Mouse (Mus musculus): Measurements from ENCODE around the gene Rnd3.
A peak's percentile ranks its signal among the peaks of the same experiment; 100 is the strongest.

Rnd3 gene

GRCm38 (mm10) chr2:51148975-51149374, at the start of gene Rnd3:
Gene Rnd3 (minus strand): TSS chr2:51149111.
- peak; percentile 89 for DNase-seq (ENCODE audit: extremely low read depth, insufficient read length, low spot score)

DNA sequence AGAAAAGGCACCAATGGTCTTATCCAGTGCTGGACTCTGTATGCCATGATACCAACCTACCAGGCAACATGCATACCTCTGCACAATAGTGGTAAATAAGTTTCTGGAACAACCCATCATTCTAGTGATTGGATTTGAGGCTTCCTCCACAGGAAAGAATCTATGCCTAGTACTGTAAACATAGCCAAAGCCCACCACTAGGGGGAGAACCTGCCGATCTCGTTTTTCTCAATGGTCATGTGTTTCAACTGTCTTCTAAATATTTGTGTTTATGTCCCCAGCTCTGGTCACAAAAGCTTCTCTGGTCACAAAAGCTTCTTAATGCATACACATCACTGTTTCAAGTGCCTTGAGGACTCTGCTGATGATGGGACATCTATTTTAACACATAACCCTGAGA, 43.4 kb upstream of the Rnd3 start:
- no peak for DNase-seq (ENCODE audit: extremely low read depth, insufficient read length, low spot score)

- no peak for DNase-seq (ENCODE audit: extremely low read depth, insufficient read length, low spot score)
Observed at GRCm38 (mm10) chr2:51185762-51186161, 36.9 kb upstream of the Rnd3 start.

DNA sequence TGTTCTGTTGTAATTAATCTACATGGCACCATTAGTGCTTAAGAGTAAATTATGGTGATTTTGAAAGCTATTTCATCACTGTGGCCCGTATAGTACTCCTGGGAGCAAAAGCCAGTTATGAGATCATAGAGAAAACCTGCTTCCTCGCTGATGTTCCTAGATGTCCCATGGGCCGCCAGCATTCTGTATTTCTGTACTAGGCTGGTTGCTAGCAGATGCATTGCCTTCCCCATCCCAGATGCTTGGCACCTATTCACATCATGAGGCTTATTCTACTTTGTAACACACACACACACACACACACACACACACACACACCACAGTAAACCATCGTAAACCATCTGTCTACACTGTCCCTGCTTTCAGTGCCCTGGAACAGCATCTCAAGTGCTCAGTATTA, 34.1 kb upstream of the Rnd3 start:
- DNase-seq (ENCODE audit: extremely low read depth, insufficient read length, low spot score): no peak

DNA sequence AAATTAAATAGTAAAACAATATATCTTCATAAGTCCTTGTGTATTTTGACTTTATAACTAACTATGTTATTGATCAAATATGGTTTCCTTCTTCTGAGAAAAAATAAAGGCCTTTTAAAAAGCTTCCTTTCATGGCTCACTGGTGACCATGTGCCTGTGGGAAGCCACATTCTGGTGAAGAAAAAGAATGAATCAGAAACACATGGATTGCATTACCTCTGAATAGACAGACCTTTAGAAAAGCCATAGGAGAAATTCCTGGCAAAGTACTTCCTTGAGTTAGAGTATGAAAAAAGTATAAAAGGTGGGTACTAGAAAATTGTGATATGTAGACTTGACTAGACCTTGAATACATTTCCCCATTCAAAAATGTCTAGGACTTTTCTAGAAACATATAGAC, 32.5 kb upstream of the Rnd3 start:
- no peak for DNase-seq (ENCODE audit: extremely low read depth, insufficient read length, low spot score)

- no peak for DNase-seq (ENCODE audit: extremely low read depth, insufficient read length, low spot score)
Observed at GRCm38 (mm10) chr2:51179096-51179495, 30.2 kb upstream of the Rnd3 start.

GRCm38 (mm10) chr2:51177615-51178014, 28.7 kb upstream of the Rnd3 start:
- no peak for DNase-seq (ENCODE audit: extremely low read depth, insufficient read length, low spot score)

DNA sequence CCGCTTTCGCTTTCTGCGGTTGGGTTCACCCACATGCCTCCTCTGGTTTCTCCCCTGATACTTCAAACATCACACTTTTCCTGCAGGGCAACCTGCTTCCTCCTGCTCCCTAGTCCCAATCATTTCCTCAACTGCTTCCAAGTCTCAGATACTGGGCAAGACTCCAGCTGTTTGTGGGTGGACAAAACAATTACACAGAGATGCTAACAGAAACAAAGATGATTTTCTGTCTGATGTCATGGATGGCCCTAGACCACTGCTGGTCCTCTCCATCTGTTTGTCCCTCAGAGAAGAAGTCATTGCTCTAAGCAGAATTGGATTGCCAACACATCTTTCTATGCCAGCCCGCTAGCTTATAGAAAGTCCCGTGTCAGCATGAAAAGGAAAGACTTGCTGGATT, 26.4 kb upstream of the Rnd3 start:
- DNase-seq (ENCODE audit: extremely low read depth, insufficient read length, low spot score): no peak

DNA sequence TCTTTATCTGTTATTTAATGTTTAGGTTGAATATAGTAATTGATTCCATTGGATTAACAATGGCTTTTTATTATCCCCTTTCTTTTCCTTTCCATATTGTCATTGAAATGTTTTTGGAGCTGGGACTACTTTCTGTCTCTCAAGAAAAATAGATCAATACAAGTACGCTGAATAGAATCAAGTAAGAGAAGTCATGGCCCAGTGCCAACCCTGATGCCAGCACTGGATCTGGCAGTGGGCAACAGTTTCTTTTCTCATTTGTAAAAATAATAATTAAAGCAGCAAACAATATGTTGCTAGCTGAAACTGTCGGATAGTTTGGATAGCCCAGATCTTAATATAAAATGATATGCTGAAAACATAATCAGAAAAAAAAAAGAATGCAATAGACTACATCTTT, 12.2 kb upstream of the Rnd3 start:
- DNase-seq (ENCODE audit: extremely low read depth, insufficient read length, low spot score): no peak

DNA sequence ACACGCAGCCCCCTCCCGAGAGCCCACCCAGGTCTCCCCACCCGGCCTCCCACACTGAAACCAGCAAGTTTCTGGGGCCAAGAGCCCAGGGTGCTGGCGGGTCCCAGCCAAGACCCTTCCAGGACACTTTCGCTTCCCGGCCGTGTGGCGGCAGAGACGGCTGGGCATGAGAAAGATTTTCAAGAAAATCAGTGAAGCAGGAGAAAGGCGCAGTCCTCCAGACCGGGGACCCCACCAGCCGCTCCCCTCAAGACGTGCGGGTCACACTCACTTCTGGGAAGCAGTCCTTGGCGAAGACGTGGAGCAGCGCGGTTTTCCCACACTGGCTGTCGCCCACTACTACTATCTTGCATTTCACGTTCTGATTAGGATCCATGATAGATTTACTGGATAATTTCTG, 457 bp downstream of the Rnd3 start:
- DNase-seq (ENCODE audit: extremely low read depth, insufficient read length, low spot score): peak; percentile 62

DNA sequence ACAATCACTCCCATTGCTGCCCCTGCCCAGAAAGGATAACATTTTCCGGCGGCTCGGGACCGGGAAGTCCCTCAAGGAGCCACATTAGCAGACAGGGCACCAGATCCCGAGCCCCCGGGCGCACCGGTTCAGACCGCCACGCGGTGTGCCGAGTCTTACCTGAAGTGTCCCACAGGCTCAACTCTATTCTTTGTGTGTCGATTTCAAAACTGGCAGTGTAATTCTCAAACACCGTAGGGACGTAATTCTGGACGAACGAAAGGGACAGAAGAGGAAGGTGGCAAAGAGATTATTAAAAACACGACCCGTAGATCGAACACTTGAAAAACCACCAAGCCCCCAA, 875 bp downstream of the Rnd3 start:
- no peak for DNase-seq (ENCODE audit: extremely low read depth, insufficient read length, low spot score)

GRCm38 (mm10) chr2:51147318-51148064, 1.4 kb downstream of the Rnd3 start:
- DNase-seq (ENCODE audit: extremely low read depth, insufficient read length, low spot score): peak; percentile 93

DNA sequence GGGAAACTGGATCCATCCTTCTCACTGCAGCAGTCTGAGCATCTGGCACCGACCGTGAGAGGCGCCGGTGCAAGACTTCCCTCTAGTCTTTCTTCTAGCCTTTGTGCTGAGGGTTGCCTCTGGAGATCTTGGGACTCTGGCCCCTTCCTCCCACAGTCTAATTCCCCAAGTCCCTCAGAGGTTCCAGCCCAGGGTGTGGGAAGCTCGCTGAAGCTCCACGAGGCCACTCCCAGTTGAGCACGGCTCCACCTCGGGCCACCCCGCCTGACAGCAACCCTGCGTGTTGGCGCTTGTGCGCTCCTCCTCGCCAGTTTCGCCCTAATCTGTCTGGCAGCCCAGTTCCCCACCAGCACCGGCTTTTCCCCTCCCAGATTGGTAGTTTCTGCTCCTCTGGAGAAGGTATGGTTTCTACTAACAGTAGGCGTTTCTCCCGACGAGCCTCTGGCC, 2.0 kb downstream of the Rnd3 start:
- DNase-seq (ENCODE audit: extremely low read depth, insufficient read length, low spot score): peak; percentile 83

GRCm38 (mm10) chr2:51145838-51146470, 3.0 kb downstream of the Rnd3 start:
- peak; percentile 62 for DNase-seq (ENCODE audit: extremely low read depth, insufficient read length, low spot score)

DNA sequence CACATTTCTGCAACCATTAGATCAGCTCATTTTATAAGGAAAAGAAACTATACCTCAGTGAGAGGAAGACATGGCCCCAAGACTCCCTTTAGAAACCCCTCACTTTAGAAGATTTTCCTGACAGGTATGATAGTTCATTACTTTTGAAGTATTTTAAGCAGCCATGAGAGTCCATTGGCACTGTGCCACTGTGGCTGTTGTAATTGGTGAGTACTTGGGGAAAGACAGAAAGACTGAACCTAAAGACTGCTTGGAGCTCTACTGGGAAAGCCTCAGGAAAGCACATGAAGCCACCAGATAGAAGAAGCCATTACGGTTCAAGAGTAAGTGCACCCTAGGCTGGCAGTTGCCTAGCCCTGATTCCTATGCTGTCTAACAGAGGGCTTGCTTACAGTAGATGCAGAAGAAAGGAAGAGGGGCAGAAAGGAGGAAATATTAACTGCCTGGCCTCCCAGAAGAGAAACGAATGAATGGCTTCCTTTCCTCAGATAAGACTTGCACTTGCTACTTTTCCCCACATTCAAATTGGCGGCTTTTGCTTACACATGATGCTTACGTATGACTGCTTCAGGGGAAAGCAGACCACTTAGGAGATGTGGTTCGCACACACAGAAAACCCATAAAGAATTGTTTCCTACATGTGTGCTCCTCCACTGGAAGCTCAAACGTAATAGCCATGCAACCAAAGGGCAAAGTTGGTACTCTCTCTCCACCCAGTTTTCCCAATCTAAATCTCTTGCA, 4.4 kb downstream of the Rnd3 start:
- DNase-seq (ENCODE audit: extremely low read depth, insufficient read length, low spot score): no peak

DNA sequence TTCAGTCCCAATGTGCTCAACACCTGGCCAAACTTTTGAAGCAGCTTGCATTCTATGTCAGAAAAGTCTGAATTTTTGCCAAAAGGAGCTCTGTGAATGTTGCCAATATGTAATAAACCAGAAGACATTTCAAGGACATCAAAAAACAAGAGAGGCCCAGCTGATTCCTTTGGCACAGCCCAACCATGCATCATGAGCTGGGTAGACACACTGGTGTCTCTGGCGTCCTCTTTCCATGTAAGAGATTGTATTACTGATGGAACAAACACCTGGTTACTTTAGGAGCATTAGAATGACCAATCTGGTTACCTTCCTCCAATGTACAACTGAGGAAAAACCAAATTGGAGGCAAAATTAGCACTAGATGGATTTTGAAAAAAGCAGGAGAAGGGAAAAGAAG, 6.5 kb downstream of the Rnd3 start:
- no peak for DNase-seq (ENCODE audit: extremely low read depth, insufficient read length, low spot score)

GRCm38 (mm10) chr2:51141345-51141744, 7.6 kb downstream of the Rnd3 start:
- DNase-seq (ENCODE audit: extremely low read depth, insufficient read length, low spot score): no peak

DNA sequence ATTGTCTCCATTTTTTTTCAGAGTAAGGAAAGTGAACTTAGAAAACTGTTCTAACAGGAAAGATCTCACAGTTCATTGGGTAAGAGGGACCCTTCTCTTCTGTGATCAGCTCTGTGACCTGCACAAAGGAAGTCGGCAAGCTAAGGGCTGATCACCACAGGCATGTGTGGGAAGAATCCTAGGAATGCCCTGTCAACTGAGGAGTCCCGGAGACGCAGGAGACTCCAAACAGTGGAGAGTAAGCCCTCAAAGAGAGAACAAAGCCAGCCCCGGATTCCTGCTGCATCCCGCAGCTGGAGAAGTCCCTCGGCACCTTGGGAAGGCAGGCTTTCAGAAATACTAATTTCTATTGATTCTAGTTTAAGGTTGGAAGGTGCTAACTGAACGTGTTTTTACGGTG, 8.4 kb downstream of the Rnd3 start:
- peak; percentile 57 for DNase-seq (ENCODE audit: extremely low read depth, insufficient read length, low spot score)

- no peak for DNase-seq (ENCODE audit: extremely low read depth, insufficient read length, low spot score)
Observed at GRCm38 (mm10) chr2:51139912-51140446, 8.9 kb downstream of the Rnd3 start.

DNA sequence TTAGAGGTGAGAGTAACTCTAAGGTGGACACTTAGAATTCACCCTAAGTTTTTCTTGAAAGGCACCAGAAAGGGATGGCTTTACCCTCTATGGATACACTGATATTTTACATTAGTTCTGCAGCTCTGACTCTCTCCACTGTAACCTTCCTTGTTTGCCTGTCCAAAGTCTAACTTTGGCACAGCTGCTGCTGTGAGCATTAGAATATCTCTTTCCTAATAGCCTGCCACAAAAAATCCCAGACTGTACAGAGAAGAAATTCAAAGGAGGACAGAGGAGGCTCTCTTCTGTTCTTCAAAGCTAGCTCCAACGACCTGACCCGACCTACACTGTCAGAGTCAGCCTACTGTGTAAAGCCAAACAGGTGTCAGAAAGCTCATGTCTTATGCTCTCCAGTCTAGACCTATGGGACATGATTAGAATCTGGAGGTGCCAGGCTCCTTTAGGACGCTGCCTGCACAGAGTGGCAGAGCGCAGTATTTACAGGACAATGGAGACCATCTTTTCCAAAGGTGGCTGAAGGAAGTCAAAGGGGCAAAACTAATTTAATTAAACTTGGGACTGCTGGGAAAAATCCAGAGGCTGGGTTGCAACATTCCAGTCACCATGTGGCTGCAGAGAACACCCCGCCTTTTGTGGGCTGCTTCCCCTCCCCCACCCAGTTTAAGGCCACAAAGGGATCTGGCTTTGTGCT, 9.5 kb downstream of the Rnd3 start:
- DNase-seq (ENCODE audit: extremely low read depth, insufficient read length, low spot score): peak; percentile 27

DNA sequence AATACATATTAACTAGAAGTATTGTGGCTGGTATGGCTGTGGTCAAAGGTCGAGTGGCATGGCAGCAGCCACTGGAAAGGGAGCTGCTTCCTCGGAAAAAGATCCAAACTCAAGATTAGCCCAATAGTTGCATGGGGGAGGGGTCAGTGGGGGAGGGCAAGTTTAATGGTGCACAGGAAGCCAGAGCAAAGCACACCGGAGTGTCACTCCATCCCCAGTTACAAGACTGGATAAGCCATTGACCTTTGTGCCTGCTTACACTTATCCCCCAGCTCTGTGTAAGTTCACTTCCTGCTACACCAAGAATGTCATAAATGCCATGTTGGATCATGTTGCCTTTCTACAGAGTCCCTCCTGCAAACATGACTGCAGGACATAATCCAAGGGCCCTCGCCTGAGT, 11.2 kb downstream of the Rnd3 start:
- DNase-seq (ENCODE audit: extremely low read depth, insufficient read length, low spot score): no peak
